Mouse (Mus musculus): ENCODE measurements at regions not wholly inside any gene's neighbourhood (a gene's known extent, or its start where the extent isn't known, plus 50 kb on each side); places are given as distances from the start of the nearest gene placed in this dataset.

DNA sequence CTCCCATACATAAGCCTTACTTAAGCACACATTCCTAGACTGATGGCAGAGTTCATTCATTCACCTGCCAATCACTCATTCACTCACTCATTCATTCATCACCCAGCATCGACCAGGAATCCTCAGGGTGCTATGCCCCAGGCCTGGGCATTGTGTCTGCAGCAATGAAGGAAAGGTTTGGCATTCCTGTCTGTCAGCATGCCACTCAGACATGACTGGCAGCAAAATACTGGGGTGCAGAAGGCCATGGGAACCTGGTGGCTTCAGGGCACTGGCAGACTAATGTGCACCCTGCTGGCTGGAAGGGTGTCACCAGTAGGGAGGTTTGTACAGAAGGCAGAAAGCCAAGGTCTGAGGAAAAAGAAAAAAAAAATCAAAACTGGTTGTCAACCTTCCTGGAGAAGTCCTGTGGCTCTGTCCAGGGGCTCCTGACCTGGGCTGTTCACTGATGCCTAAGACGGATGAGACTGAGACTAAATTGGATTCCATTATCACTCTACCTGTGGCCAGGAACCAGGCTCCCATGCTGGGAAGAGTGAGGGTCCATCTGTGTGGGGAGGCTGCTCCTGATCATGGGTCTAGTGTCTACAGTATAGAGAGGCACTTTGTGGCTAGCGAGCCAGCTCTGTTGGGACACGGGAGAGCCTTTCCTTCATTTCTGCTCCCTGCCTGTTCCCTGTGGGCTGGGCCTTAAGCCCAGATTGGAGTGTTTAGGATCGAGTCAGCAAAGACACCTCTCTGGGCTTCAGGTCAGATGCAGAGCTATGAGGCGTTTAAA, 104.1 kb downstream of the Cstad start:
- DNase-seq (ENCODE audit: low read depth, low spot score) = no peak

GRCm38 (mm10) chr2:30697851-30698250, 103.0 kb downstream of the Cstad start:
- DNase-seq (ENCODE audit: low read depth, low spot score) = no peak

DNA sequence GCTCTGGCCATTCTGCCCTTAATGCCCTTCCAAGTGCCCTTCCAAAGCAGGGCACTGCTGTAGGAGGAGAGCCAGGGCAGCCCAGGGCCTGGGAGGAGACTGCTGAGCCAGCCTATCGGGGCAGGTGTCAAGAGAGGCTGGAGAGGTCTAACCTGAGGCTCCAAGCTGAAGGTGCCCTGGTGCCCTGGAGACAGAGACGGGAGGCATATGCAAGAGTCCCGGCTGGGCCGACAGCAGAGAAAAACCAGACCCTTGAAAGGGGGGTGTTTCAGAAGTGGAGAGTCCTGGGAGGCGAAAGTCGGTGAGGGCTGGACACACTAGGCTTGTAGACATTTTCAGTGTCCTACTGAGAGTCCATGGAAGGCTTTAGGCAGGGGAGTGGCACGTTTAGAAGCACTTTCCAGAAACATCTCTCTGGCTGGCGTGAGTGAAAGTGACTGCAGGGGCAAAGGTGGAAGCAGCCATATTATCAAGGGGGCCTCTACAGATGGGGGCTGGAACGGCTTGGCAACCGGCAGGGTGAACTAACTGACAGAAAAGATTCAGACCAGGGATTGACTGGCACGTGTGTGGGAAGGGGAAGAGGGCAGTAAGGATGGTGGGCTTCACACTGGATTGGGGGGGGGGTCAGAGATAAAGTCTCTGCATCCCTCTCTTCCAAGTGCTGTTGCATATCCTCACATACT, 101.1 kb downstream of the Cstad start:
- DNase-seq (ENCODE audit: low read depth, low spot score) = no peak

DNA sequence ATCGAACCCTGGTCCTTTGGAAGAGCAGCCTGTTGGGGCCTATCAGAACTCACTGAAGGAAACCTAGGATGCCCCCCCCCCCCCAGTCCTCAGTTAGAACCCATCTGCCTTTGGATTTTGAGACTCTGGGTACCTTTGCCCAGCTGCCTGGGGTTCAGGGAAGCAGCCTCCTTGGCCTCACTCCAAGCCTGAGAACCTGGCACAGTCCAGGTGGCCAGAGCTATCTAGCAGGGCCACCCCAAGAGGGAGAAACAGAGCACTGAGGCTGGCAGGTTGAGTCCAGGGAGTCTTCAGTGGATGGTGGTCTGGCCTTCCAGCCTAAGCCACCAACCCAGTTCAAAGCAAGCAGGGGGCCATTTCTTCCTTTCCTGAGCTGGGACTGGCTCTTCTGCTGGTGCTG, 100.2 kb downstream of the Cstad start:
- DNase-seq (ENCODE audit: low read depth, low spot score) = no peak

GRCm38 (mm10) chr2:30693206-30694035, 98.6 kb downstream of the Cstad start:
- DNase-seq (ENCODE audit: low read depth, low spot score) = peak; percentile 95

GRCm38 (mm10) chr2:30692561-30693205, 97.8 kb downstream of the Cstad start:
- peak; percentile 87 for DNase-seq (ENCODE audit: low read depth, low spot score)

GRCm38 (mm10) chr2:30691857-30692560, 97.2 kb downstream of the Cstad start:
- no peak for DNase-seq (ENCODE audit: low read depth, low spot score)

- no peak for DNase-seq (ENCODE audit: low read depth, low spot score)
These were observed 96.4 kb downstream of the Cstad start for GRCm38 (mm10) chr2:30690925-30691856.

DNA sequence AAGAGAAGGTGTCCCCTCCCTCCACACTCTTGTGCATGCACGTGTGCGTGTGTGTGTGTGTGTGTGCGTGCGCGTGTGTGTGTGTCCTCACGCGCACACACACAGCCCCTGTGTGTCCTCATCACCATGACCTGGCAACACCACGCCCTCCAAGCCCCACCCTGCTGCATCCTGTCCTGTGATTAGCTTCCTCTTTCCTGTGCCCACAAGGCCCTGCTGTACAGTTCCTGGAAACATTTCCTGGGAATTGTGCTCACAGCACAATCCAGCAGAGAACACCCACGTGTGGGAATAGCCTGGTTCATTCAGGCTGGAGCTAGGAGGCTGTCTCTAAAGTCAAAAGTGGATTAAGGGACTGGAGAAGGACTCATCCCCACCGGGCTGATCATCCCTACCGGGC, 95.5 kb downstream of the Cstad start:
- DNase-seq (ENCODE audit: low read depth, low spot score) = no peak

DNA sequence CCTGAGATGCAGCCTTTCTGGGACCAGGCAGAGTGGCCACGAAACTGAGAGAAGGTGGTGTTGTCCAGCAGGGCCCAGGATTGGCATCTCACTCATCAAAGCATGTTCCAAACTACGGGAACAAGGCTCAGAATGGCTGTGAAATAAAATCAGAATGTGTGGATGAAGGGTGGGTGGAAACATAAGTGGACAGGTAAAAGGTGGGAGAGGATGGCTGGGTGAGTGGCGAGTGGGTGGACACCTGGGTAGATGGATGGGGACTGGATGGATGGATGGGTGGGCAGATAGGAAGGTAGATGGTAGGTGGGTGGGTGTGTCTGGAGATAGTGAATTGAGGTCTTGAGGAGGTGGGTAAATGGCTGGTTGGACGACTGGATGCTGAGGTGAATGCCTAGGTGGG, 93.6 kb downstream of the Cstad start:
- DNase-seq (ENCODE audit: low read depth, low spot score) = no peak

DNA sequence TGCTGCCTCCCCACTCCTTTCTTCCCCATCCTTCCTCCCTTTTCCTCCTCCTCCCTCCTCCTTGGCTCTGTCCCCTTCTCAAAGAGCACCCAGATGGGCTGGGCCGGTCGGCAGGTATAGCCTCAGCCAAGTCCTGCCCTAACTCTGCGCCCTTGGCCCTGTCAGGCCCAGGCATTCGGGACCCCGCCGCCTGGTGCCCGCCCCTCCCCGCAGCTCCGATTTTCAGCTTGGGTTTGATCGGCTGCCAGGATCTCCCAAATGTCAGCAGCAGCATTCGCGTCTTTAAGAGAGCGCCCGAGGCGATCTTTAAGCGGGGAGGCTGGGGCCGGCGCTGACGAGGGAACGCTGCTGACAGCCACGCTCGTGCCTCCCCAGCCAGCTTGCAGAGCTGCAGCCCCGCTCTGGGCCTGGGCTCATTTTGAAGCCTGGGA, 92.3 kb downstream of the Cstad start:
- DNase-seq (ENCODE audit: low read depth, low spot score) = peak; percentile 40

DNA sequence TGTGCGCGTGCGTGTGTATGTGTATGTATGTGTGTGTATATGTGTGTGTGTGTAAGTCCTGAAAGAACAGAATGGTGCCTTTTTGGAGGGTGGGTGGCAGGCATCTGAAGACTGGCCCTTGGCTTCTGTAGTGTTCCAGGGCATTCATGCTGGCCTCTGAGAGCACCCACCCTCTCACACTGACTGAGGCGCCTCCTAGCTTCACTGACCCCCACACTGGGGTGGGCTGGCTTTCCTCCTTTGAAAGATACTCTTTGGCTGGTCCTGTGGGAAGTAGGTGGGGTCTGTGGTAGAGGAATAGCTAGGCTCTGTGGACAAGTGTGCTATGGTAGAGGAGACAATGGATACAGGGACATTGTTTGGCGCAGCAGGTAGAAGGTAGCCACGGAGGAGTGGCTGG, 91.5 kb downstream of the Cstad start:
- DNase-seq (ENCODE audit: low read depth, low spot score) = no peak

GRCm38 (mm10) chr2:30685137-30685860, 90.5 kb downstream of the Cstad start:
- DNase-seq (ENCODE audit: low read depth, low spot score) = no peak

DNA sequence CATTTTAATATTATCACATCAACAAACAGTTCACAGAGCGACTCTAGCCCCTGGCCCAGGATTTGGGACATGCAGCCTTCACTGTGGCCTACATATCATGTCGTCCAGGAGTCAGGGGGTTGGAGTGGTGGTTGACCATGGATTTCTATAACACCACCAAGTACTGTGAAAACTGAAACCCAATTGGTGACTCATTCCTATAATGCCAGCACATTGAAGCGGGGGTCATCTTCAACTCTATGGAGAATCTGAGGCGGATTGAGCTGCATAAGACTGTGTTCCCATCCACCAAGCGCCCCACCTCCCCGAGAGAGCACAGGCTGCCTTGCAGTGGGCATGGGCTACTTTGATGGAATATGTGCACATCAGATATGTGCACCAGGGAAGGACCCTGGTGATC, 89.6 kb downstream of the Cstad start:
- DNase-seq (ENCODE audit: low read depth, low spot score) = no peak

DNA sequence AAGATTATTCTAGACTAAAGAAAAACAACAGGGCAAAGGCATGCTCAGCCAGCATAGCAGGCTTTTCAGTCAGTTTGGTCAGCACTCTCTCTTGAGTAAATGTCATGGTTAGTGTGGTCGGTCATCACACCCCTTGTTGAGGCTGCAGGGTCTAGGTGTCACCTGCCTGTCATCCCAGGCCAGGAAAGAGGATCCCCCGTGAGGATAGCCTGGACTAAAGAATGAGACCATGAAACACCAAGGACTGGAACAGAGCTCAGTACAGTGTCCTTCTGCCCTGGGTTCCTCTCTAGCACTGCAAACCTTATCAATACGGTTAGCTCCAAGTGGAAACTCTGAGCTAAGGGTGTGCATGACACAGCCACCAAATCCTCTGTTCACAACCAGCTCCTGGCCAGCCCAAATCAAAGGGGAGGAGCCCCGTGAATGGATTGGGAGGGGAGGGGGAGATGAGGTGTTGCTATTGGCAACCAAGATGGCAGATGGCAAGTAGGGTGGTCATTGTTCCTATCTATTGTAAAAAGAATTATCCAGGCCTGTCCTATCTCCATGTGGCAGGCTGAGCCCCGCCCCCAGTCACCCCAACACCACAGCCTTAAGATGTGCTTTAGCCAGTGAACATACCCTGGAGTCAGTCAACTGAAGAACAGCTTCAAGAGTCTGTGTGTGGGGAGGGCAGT, 87.4 kb downstream of the Cstad start:
- DNase-seq (ENCODE audit: low read depth, low spot score) = peak; percentile 54

GRCm38 (mm10) chr2:30681642-30682041, 86.8 kb downstream of the Cstad start:
- no peak for DNase-seq (ENCODE audit: low read depth, low spot score)

DNA sequence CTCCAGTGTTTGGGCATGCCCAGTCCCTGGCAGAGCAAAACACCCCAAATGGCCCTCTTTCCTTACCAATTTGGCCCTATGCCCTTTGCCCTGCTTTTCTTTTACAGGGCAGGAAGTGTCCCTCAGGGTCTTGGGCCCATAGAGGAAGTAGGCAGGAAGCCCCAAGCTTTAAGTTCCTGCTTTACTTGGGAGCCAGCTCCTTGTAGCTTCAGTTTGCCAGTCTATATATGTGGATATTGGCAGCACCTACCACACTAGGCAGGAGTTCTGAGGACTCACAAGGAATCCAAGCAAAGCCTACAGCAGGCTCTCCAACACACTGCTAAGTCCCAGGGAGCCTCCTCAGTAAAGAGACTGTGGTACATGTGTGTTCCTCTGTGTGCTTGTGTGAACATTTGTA, 84.2 kb downstream of the Cstad start:
- DNase-seq (ENCODE audit: low read depth, low spot score) = no peak

GRCm38 (mm10) chr2:30677498-30677897, 82.7 kb downstream of the Cstad start:
- DNase-seq (ENCODE audit: low read depth, low spot score) = no peak

All from mesoderm, embryonic 11.5 days (tissue).